Mouse (Mus musculus) embryonic facial prominence, embryonic 14.5 days (tissue): ENCODE measurements around the gene Sh3gl1. TPM values are rescaled to one million over a fixed set of nuclear protein-coding genes. Genes with fewer than 3 reads are reported as not detected.
A peak's percentile ranks its signal among the peaks of the same experiment; 100 is the strongest.

Experiments used
- ATAC-seq: fragments of 200-750 bp; cut with Nextera tagmentation; 2 replicates; pipeline ENCODE4 v1.8.0; 2017; ENCODE audit warnings: low read depth, moderate number of reproducible peaks, moderate TSS enrichment
- DNase-seq: peaks from one replicate; pipeline ENCODE4 v3.0.0-alpha.2; 2015; ENCODE audit warnings: low spot score
- H3K27ac ChIP-seq: fragments of 300-500 bp; sonication (generic); replicated peaks from 2 replicates; pipeline ENCODE4 v1.5.1; 2014; ENCODE audit warnings: low read depth, mild to moderate bottlenecking, low read length, moderate library complexity
- H3K27me3 ChIP-seq: fragments of 300-500 bp; sonication (generic); replicated peaks from 2 replicates; pipeline ENCODE4 v1.6.1; 2014; ENCODE audit warnings: low read length; ENCODE audit not compliant: control insufficient read depth, insufficient read depth
- H3K36me3 ChIP-seq: fragments of 300-500 bp; sonication (generic); 2 replicates; pipeline ENCODE4 v1.6.1; 2014; ENCODE audit warnings: low read length, mixed read lengths; ENCODE audit not compliant: control insufficient read depth, insufficient read depth
- H3K4me1 ChIP-seq: fragments of 300-500 bp; sonication (generic); 2 replicates; pipeline ENCODE4 v1.6.1; 2014; ENCODE audit warnings: antibody characterized with exemption, low read length; ENCODE audit not compliant: control insufficient read depth, insufficient read depth
- H3K4me2 ChIP-seq: fragments of 300-500 bp; sonication (generic); 2 replicates; pipeline ENCODE4 v1.6.1; 2014; ENCODE audit warnings: low read depth, mild to moderate bottlenecking, low read length, moderate library complexity, mixed read lengths
- H3K4me3 ChIP-seq: fragments of 300-500 bp; sonication (generic); 2 replicates; pipeline ENCODE4 v1.5.1; 2014; ENCODE audit warnings: low read depth, mild to moderate bottlenecking, low read length
- H3K9ac ChIP-seq: fragments of 300-500 bp; sonication (generic); 2 replicates; pipeline ENCODE4 v1.6.1; 2014; ENCODE audit warnings: low read depth, mild to moderate bottlenecking, low read length, moderate library complexity, mixed read lengths
- H3K9me3 ChIP-seq: fragments of 300-500 bp; sonication (generic); 2 replicates; pipeline ENCODE4 v1.6.1; 2016; ENCODE audit warnings: low read length; ENCODE audit not compliant: control insufficient read depth
- WGBS: fragments of 180-500 bp; shearing (Covaris S2); extraction: QIAGEN DNeasy Blood & Tissue Kit; methylation state at CpG from one replicate; pipeline ENCODE4 v1.1.7; 2014; 5-methylcytosine and 5-hydroxymethylcytosine counted together
- polyA plus RNA-seq: library from polyadenylated mRNA; unstranded; fragments of >200 nt; fragmentation: Nextera tagmentation; extraction: Ambion mirVana; gene quantifications from 2 replicates; pipeline ENCODE4 v1.2.1, GENCODE M21; 2014

The Sh3gl1 gene
- polyA plus RNA-seq, 1 experiment from 2014 or later, result 156 TPM

GRCm38 (mm10) chr17:56010681-56011080 is 25.8 kb downstream of the Sh3gl1 start:
- H3K4me1 ChIP-seq, result peaks cover 14% of the 10 kb centered on the region; the same call in 1 of the 2 replicates
- H3K9ac ChIP-seq, result no peak overlapping the region
- ATAC-seq (no peak), DNase-seq (no peak)
- H3K9me3 ChIP-seq, result no peaks in the 10 kb centered on the region
- no peak overlapping the region for H3K27ac ChIP-seq
- H3K36me3 ChIP-seq, result peaks cover 35% of the 10 kb centered on the region
- WGBS, result 7% methylated on average over 9 of the region's 9 CpGs
- H3K4me2 ChIP-seq, result peak overlapping the region; percentile 100
- no peaks in the 10 kb centered on the region for H3K27me3 ChIP-seq
- peak overlapping the region; percentile 73; the same call in 1 of the 2 replicates for H3K4me3 ChIP-seq

GRCm38 (mm10) chr17:56010255-56010654 is 26.2 kb downstream of the Sh3gl1 start:
- peak overlapping the region; percentile 100 for H3K4me2 ChIP-seq
- no peak overlapping the region for H3K27ac ChIP-seq
- peak overlapping the region; percentile 73 for H3K4me3 ChIP-seq
- no peak for ATAC-seq
- H3K9ac ChIP-seq, result peak overlapping the region; percentile 77
- peaks cover 31% of the 10 kb centered on the region for H3K36me3 ChIP-seq
- WGBS, result 66% methylated on average over 14 of the region's 14 CpGs
- no peaks in the 10 kb centered on the region for H3K9me3 ChIP-seq
- no peaks in the 10 kb centered on the region for H3K27me3 ChIP-seq
- no peak for DNase-seq
- H3K4me1 ChIP-seq, result peaks cover 14% of the 10 kb centered on the region; the same call in 1 of the 2 replicates

GRCm38 (mm10) chr17:56009962-56010240 is 26.5 kb downstream of the Sh3gl1 start:
- Histone ChIP-seq H3K4me3 (peak overlapping the region; percentile 73), H3K27ac (peak overlapping the region; percentile 94; the same call in 1 of the 2 replicates), H3K9me3 (no peaks in the 10 kb centered on the region), H3K4me1 (peaks cover 14% of the 10 kb centered on the region; the same call in 1 of the 2 replicates), H3K36me3 (peaks cover 27% of the 10 kb centered on the region), H3K9ac (peak overlapping the region; percentile 77), H3K4me2 (peak overlapping the region; percentile 100), H3K27me3 (no peaks in the 10 kb centered on the region)
- 10% methylated on average over 2 of the region's 2 CpGs for WGBS
- DNase-seq, result no peak
- no peak for ATAC-seq

- DNase-seq (peak; percentile 97), ATAC-seq (peak; percentile 93)
- Histone ChIP-seq H3K9me3 (no peaks in the 10 kb centered on the region), H3K9ac (peak overlapping the region; percentile 77), H3K27ac (peak overlapping the region; percentile 94), H3K4me1 (peaks cover 14% of the 10 kb centered on the region; the same call in 1 of the 2 replicates), H3K4me2 (peak overlapping the region; percentile 100), H3K4me3 (peak overlapping the region; percentile 73), H3K27me3 (no peaks in the 10 kb centered on the region), H3K36me3 (peaks cover 25% of the 10 kb centered on the region)
- under 1% methylated on average over 48 of the region's 62 CpGs for WGBS
Measured at GRCm38 (mm10) chr17:56009088-56009961, 27.1 kb downstream of the Sh3gl1 start.

GRCm38 (mm10) chr17:56008356-56009087 is 27.9 kb downstream of the Sh3gl1 start:
- ATAC-seq, result peak; percentile 94
- Histone ChIP-seq H3K4me2 (peak overlapping the region; percentile 100), H3K27me3 (no peaks in the 10 kb centered on the region), H3K27ac (peak overlapping the region; percentile 94), H3K36me3 (peaks cover 21% of the 10 kb centered on the region), H3K4me3 (peak overlapping the region; percentile 73), H3K9me3 (no peaks in the 10 kb centered on the region), H3K4me1 (peaks cover 14% of the 10 kb centered on the region; the same call in 1 of the 2 replicates), H3K9ac (peak overlapping the region; percentile 77)
- WGBS, result under 1% methylated on average over 21 of the region's 21 CpGs
- peak; percentile 99 for DNase-seq

- 30% methylated on average over 13 of the region's 14 CpGs for WGBS
- Histone ChIP-seq H3K36me3 (peaks cover 15% of the 10 kb centered on the region), H3K4me3 (peak overlapping the region; percentile 73), H3K9me3 (no peaks in the 10 kb centered on the region), H3K9ac (peak overlapping the region; percentile 36), H3K4me1 (peaks cover 14% of the 10 kb centered on the region; the same call in 1 of the 2 replicates), H3K27me3 (no peaks in the 10 kb centered on the region), H3K4me2 (peak overlapping the region; percentile 100), H3K27ac (peak overlapping the region; percentile 62)
- DNase-seq (no peak), ATAC-seq (peak; percentile 20)
Measured at GRCm38 (mm10) chr17:56007444-56008355, 28.7 kb downstream of the Sh3gl1 start.

GRCm38 (mm10) chr17:56006956-56007355 is 29.5 kb downstream of the Sh3gl1 start:
- 43% methylated on average over 10 of the region's 10 CpGs for WGBS

More at GRCm38 (mm10) chr17:56006956-56007355, 29.5 kb downstream of the Sh3gl1 start:
- ATAC-seq, result no peak
- Histone ChIP-seq H3K27ac (peak overlapping the region; percentile 62; the same call in 1 of the 2 replicates), H3K9me3 (no peaks in the 10 kb centered on the region), H3K4me1 (peaks cover 14% of the 10 kb centered on the region; the same call in 1 of the 2 replicates), H3K4me3 (no peak overlapping the region), H3K27me3 (no peaks in the 10 kb centered on the region), H3K9ac (no peak overlapping the region), H3K4me2 (peak overlapping the region; percentile 100; the same call in 1 of the 2 replicates), H3K36me3 (peaks cover 8% of the 10 kb centered on the region)
- no peak for DNase-seq
